Mouse (Mus musculus) retina, postnatal 7 days (tissue): ENCODE data around the gene Ubr4.
A peak's percentile ranks its signal among the peaks of the same experiment; 100 is the strongest.
"Not testable (repeated sequence)": the region's sequence is repeated elsewhere in the genome, so short reads cannot be mapped to it uniquely, and the experiment has no call there.

ENCODE experiments used
- DNase-seq: peaks from one replicate; pipeline ENCODE4 v3.0.0-alpha.2; 2012; ENCODE audit warnings: low read depth, low spot score

Gene Ubr4

DNA sequence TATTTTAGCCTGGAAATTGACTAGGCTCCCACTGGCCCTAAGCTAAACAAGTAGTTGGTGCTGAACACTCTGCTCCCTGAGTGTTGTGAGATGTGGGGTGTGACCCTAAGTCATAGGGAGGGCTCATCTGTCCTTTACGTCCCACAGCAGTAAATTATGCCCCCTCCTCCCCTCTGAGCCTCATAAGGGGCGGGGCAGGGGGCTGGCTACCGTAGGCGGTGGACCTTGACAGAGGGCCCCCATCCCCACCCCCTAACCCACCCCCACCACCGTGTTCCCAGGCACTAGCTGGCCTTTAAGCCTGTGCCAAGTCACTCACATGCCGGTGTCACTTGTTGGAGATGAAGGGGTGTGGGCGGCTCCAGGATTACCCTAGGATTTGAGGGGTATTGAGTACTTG is 132.1 kb downstream of the Ubr4 start:
- no peak for DNase-seq

GRCm38 (mm10) chr4:139487085-139487484 is 134.7 kb downstream of the Ubr4 start:
- no peak for DNase-seq

GRCm38 (mm10) chr4:139488325-139488724 is 135.9 kb downstream of the Ubr4 start:
- no peak for DNase-seq

DNA sequence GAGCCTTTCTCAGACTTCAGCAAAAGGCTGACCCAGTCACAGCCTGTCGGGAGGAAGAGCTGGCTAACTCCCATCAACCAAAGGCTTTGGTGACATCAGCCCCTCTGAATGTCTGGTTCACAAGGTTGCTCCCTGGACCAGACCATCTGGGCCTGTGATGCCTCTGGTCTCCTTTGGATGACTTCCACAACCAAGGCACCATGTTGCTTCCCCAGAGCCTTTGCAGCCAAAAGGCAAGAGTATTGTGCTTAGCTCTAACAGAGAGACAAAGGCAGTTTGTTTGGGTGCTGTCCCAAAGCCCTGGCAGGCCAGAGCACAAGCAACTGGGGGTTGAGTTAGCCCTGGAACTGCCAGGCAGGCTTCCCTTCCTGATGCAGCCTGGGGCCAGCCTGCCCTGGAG is 137.5 kb downstream of the Ubr4 start:
- no peak for DNase-seq

DNA sequence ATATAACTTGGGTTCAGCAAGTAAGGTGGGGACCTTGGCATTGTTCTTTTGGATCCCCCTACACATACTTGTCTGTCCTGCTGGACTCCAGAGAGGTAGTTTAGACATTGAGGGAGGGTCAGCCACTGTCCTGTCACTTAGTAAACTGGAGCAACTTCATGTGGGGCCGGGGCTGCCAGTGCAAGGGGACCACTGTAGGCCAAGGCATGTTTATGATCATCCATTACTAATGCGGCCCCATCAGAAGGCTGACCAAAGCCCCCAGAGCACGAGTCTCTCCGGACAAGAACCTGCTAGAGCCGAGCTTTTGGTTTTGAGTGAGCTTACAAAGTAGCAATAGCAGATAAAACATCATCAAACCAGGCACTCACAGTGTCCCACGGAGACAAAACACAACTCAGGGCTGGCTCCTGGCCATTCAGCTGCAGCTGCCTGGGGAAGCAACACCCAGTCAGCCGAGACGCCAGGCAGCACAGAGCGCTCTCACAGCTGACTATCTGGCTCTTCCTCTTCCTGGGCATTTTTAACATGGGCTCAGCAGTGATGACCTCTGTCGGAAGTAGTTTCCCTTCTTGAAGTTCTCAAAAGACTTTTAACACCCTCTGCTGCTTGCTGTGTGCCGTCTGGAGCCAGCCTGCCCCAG is 138.1 kb downstream of the Ubr4 start:
- DNase-seq: no peak

- DNase-seq: no peak
These were observed 139.2 kb downstream of the Ubr4 start for GRCm38 (mm10) chr4:139491541-139492170.

DNA sequence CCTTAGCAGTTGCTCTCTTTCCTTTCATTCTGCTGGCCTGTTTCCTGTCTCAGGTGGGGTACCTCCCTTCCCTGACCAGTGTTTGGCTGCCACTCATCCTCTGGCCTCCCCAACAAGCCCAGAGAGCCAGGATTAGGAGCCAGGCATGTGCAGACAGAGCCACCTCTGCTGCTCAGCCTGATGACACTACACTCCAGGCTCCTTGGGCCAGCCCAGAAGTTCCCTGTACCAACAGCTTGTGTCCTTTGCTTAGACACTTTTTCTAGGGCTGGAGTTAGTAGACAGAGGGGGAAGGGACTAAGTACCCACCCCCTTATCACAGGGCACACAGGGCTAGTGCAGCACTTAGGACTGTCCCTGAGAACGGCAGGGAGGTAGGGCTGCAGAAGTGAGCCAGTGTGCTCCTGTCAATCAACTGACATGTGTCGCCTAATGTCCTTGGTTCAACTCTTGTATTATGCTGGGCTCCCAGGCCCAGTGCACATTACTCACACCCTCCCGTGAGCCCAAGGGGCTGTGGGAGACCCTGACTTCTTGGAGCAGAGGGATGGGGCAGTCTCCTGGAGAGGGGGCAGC is 139.9 kb downstream of the Ubr4 start:
- no peak for DNase-seq

- no peak for DNase-seq
These were observed 141.0 kb downstream of the Ubr4 start for GRCm38 (mm10) chr4:139493227-139494025.

DNA sequence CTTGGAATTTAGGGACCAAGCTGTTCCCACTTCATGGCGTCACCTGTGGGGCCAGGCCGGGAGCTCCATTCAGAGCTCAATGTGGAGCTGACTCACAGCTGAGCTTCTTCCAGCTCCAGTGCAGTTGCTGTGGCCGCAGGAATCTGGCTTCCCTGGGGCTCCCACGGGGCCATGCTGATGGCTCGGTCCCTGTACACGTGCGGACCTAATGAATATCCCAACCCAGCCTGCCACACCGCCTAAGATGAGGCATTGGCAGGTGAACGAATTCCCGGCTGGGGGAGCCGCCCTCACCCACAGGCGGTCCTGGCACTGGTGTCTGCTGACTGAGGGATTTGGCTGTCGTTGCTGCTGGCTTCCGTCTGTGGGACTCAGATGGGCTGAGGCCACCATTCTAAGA is 148.4 kb downstream of the Ubr4 start:
- no peak for DNase-seq

- peak; percentile 9 for DNase-seq
These were observed 149.3 kb downstream of the Ubr4 start for GRCm38 (mm10) chr4:139501702-139502101.

GRCm38 (mm10) chr4:139503919-139504318 is 151.5 kb downstream of the Ubr4 start:
- no peak for DNase-seq

GRCm38 (mm10) chr4:139505716-139506115 is 153.3 kb downstream of the Ubr4 start:
- no peak for DNase-seq

- no peak for DNase-seq
These were observed 154.3 kb downstream of the Ubr4 start for GRCm38 (mm10) chr4:139506727-139507126.

GRCm38 (mm10) chr4:139509069-139509468 is 156.7 kb downstream of the Ubr4 start:
- no peak for DNase-seq

DNA sequence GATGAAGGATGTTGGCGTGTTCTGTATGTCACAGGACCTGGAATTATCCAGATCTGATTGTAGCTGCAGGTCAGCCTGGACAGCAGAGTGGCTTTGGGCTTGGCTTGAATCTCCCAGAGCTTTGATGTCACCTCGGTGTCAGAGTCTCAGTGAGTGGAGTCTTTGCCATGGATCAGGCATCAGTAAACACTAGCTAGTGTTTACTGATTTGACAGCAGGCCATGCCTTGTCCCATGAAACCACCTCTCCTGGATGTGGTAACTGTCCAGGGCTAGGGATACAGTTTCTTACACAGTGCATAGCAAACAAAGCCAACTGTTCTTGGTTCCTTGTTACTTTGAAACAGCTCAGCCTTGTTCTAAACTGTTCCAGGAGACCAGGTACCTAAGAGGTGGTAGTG is 159.1 kb downstream of the Ubr4 start:
- DNase-seq: no peak

GRCm38 (mm10) chr4:139512985-139513384 is 160.6 kb downstream of the Ubr4 start:
- DNase-seq: no peak

DNA sequence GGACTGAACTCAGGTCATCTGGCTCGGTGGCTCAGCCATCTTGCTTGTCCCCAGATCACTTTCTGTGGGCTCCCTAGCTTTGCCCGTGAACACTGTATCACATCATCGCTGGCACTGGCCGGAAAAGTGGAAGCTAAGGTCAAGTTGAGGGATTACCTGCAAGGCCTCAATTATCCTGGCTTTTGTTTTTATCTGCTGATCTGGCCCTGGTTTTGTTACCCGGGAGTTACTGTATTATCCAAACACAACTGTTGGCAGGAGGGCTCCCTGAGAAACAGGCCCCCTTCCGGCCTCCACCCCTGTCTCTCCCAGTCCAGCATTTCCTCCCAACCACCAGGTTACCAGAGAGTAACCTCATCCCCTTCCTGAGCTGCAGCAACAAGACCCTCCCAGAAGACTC is 166.8 kb downstream of the Ubr4 start:
- no peak for DNase-seq

DNA sequence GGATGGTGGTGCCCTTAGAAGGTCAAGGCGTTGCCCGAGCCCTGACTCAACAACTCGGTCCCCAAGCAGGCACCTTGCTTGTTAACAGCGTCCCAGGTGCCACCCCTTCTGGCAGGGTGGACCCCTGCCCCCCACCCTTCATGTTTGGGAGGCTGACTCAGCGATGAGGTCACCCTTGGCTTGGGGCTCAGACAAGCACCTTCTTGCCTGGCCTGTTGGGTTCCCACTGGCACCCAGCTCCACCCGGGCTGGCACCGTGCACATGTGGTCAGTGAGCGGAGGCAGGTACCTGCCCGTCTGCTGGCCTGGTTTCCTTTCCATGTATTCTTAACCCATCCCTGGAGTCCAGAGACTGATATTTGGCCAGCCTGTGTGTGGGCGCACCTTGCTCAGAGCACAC is 169.5 kb downstream of the Ubr4 start:
- no peak for DNase-seq

DNA sequence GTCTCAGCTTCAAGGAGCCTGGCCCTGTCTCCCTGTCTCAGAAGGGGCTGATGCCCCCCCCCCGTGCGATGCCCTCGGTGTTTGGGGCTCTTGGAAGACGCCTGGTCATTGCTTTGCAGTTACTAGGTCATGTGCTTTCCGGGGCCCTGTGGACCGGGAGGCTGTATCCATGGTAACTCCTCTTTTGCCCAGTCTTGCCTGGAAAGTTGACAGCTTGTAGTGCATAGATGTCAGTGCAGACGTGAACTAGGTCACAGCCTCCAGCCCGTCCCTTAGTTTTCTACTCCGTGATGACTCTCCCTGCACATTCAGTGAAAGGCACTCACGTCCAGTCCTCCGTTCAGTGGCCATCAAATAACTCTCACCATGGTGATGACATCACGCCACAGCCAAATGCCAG is 174.1 kb downstream of the Ubr4 start:
- peak; percentile 24 for DNase-seq

DNA sequence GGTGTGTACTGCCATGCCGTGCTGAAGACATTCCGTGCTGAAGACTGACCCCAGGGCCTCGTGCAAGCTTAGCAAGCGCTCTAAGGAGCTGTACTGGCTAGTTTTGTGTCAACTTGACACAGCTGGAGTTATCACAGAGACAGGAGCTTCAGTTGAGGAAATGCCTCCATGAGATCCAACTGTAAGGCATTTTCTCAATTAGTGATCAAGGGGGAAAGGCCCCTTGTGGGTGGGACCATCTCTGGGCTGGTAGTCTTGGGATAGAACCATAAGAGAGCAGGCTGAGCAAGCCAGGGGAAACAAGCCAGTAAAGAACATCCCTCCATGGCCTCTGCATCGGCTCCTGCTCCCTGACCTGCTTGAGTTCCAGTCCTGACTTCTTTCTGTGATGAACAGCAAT is 177.8 kb downstream of the Ubr4 start, which contains the start of gene Iffo2:
Gene Iffo2, plus strand, starts transcription at position 301 of the 400 bp plus-strand sequence.
- not testable (repeated sequence) for DNase-seq

- DNase-seq: no peak
These were observed 179.7 kb downstream of the Ubr4 start for GRCm38 (mm10) chr4:139532081-139532480.

GRCm38 (mm10) chr4:139535127-139535695 is 182.8 kb downstream of the Ubr4 start:
- no peak for DNase-seq
